8 mouse cellular contexts compared by ENCODE assay signal in genomic region chr5:123397786-123398185, GRCm38 (mm10). TPM values are rescaled to one million over a fixed set of nuclear protein-coding genes. Genes with fewer than 3 reads are reported as not detected.
DNase-seq lines count a peak whose midpoint lies in the region; ATAC-seq and TF ChIP-seq lines count a peak whose summit lies in the region.

No protein-coding gene starts in this region.

- DNase-seq in kidney, adult 9 months: peak; percentile 48
- DNase-seq in kidney, adult 11 months: no peak
- peak; percentile 41 for DNase-seq in brain, adult 2 months (ENCODE audit: low read depth, low spot score)
- peak; percentile 53 for DNase-seq in heart, postnatal 25 days (ENCODE audit: low spot score)
- DNase-seq in lung, postnatal 0 days (ENCODE audit: low spot score): peak; percentile 65
- DNase-seq in thymus, postnatal 14 days: peak; percentile 53
- DNase-seq in right cerebral cortex, postnatal 4 days: no peak
- no peak for DNase-seq in cerebellum, postnatal 36 days

- TF ChIP-seq EP300 in lung, postnatal 0 days (IDR thresholded peaks at IDR 0.05): peak; percentile 71

- peak overlapping the region; percentile 96 for H3K4me3 ChIP-seq in lung, postnatal 0 days (ENCODE audit: low read depth, low read length)

- intact Hi-C loops in heart, postnatal 25 days (cut with DNase I): no loop called here

- no peaks in the 10 kb centered on the region for H3K9me3 ChIP-seq in lung, postnatal 0 days (ENCODE audit: low read length)

- WGBS in lung, postnatal 0 days: 51% methylated on average over 11 of the region's 11 CpGs

- H3K9ac ChIP-seq in lung, postnatal 0 days (replicated peaks; ENCODE audit: low read depth): peak overlapping the region; percentile 23; the same call in 1 of the 2 replicates

- H3K4me2 ChIP-seq in lung, postnatal 0 days (replicated peaks; ENCODE audit: low read depth, low read length): peak overlapping the region; percentile 90

- no peaks in the 10 kb centered on the region for H3K36me3 ChIP-seq in lung, postnatal 0 days (ENCODE audit: insufficient read depth, low read length)

- TF ChIP-seq CTCF in lung, postnatal 0 days (IDR thresholded peaks at IDR 0.05): no peak

- H3K4me1 ChIP-seq in lung, postnatal 0 days (ENCODE audit: insufficient read depth, low read depth, low read length): peaks cover 19% of the 10 kb centered on the region; the same call in 1 of the 2 replicates

- ATAC-seq in lung, postnatal 0 days: no peak

- peak overlapping the region; percentile 16 for H3K27ac ChIP-seq in lung, postnatal 0 days (ENCODE audit: low read length)

- H3K27me3 ChIP-seq in lung, postnatal 0 days (replicated peaks; ENCODE audit: insufficient read depth, low read length): no peaks in the 10 kb centered on the region

RNA-seq across cellular contexts. Expression of gene Mlxip, which starts 3.2 kb away (rescaled TPM):
- total RNA-seq in heart, postnatal 25 days (2021): 10 to 100 TPM; 23.0 to 25.7 TPM
- 11.2 and 11.5 TPM in 2 replicates for polyA plus RNA-seq in lung, postnatal 0 days (2015; fragmentation: Nextera tagmentation; extraction: Ambion mirVana)

RNA-seq across cellular contexts. Expression of gene Bcl7a, which starts 54.2 kb away (rescaled TPM):
- 1 to 10 TPM; 8.6 to 9.5 TPM for total RNA-seq in heart, postnatal 25 days (2021)
- 7.7 and 7.9 TPM in 2 replicates for polyA plus RNA-seq in lung, postnatal 0 days (2015; fragmentation: Nextera tagmentation; extraction: Ambion mirVana)

Comparison
In these comparisons a context has a peak if more than half of its experiments do, and no peak if none do; other contexts are left out.
1. DNase-seq: peak in kidney, adult 9 months (single experiment), brain, adult 2 months (single experiment), heart, postnatal 25 days (single experiment), lung, postnatal 0 days (single experiment) and thymus, postnatal 14 days (single experiment); none in kidney, adult 11 months (single experiment), right cerebral cortex, postnatal 4 days (single experiment) and cerebellum, postnatal 36 days (0 of 2).